Mouse (Mus musculus): ENCODE results near the gene Pm20d1.

DNA sequence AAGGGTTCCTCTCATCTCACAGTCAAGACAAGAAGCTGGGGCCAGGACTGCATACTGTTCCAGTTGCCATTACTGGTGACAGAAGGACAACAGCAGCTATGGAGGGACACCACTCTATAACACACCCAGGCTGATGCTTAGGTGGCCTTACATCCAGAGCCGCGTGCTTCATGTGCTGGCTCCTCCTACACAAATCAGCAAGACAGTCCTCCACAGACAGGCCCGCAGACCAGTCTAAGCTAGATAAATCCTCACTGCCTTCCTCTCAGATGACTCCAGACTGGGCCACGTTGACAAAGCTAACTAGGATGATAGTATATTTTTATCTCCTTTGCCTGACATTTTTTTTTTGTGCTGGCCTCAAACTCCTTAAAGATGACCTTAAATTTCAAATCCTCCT, 64.6 kb downstream of the Pm20d1 start:
- TF ChIP-seq CTCF (IDR thresholded peaks at IDR 0.05; ENCODE audit: extremely low read depth, insufficient read depth, insufficient read length, insufficient replicate concordance): no peak
- TF ChIP-seq POLR2A (IDR thresholded peaks at IDR 0.05; ENCODE audit: low read depth, low read length): no peak

Measured in spleen, adult 2 months (tissue).